Mouse (Mus musculus): ENCODE results near the gene Cnot4. TPM values are rescaled to one million over a fixed set of nuclear protein-coding genes. Genes with fewer than 3 reads are reported as not detected.

The Cnot4 gene
- polyA plus RNA-seq, 1 experiment from 2014 or later: 39.4 TPM

- H3K4me1 ChIP-seq: peaks cover 20% of the 10 kb centered on the region
- 14% methylated on average over 20 of the region's 20 CpGs for WGBS
- peak within 1 kb of the TSS; percentile 41 for H3K4me2 ChIP-seq (replicated peaks)
- H3K9ac ChIP-seq: no peak within 1 kb of the TSS
- no peaks in the 10 kb centered on the region for H3K36me3 ChIP-seq
- no peaks in the 10 kb centered on the region for H3K27me3 ChIP-seq
- peak; percentile 22; the same call in 1 of the 2 replicates for ATAC-seq (ENCODE audit: low FRiP score, low read depth)
- H3K9me3 ChIP-seq: no peaks in the 10 kb centered on the region
- H3K4me3 ChIP-seq: 0 out of 2 replicates have a peak within 1 kb of the TSS, but pooled peaks have one; percentile 2
- no peak within 1 kb of the TSS for H3K27ac ChIP-seq
These were observed 145.3 kb downstream of the Cnot4 start, which contains the start of gene Slc23a4 for GRCm38 (mm10) chr6:34988081-34988761. Slc23a4 (minus strand) TSS chr6:34988404.

DNA sequence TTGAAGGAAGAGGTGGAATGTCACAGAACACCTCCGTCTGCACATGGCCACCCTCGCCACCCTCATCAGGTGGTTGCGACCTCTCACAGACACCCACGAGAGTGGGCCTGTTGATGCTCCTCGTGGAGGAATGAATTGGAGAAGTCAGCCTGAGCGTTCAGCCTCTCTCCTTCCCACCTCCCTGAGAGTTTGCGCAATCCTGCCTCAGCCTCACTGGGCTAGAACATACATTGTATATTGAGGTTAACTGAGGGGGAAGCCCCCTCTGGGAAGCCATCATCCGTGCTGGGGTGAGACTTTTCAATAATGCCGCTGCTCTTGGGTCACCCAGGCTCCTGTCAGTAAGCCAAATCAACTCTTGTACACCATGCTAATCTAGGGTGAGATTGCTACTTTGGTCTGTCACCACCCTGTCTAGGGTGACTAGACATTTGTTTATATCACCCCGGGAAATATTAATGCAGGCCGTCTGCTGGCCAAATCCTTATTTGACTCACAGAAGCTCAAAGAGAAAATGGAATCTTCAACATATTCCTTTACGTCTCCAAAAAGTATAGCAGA, 146.4 kb downstream of the Cnot4 start:
- Histone ChIP-seq H3K27me3 (no peaks in the 10 kb centered on the region), H3K9ac (no peak overlapping the region), H3K9me3 (no peaks in the 10 kb centered on the region), H3K4me2 (replicated peaks) (no peak overlapping the region), H3K4me1 (peaks cover 20% of the 10 kb centered on the region), H3K4me3 (no peak overlapping the region), H3K27ac (no peak overlapping the region), H3K36me3 (no peaks in the 10 kb centered on the region)
- ATAC-seq (ENCODE audit: low FRiP score, low read depth): no peak
- 87% methylated on average over 12 of the region's 12 CpGs for WGBS

DNA sequence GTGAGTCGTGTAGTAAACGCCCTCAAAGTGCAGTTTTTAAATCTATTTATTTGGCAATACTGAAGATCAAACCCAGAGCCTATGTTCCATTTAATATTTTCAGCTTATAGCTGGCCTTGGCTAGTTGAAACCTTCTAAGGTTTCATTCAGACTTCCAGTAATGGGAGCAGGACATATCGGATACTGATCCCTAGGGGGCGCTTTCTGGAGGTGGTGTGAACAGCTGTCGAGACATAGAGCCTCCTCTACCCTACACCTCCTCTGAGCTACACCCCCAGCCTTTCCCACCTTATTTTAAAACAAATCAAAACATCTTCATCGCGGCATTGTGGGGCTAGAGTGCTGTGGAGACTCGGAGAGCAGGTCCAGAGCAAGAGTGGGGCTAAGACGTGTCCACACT, 152.9 kb downstream of the Cnot4 start:
- no peak overlapping the region for H3K27ac ChIP-seq
- H3K27me3 ChIP-seq: no peaks in the 10 kb centered on the region
- H3K4me2 ChIP-seq (replicated peaks): no peak overlapping the region
- H3K36me3 ChIP-seq: no peaks in the 10 kb centered on the region
- H3K9me3 ChIP-seq: no peaks in the 10 kb centered on the region
- WGBS: 60% methylated on average over 9 of the region's 9 CpGs
- no peak overlapping the region for H3K4me3 ChIP-seq
- H3K9ac ChIP-seq: no peak overlapping the region
- H3K4me1 ChIP-seq: peaks cover 6% of the 10 kb centered on the region; the same call in 1 of the 2 replicates
- no peak for ATAC-seq (ENCODE audit: low FRiP score, low read depth)

- Histone ChIP-seq H3K4me3 (no peak overlapping the region), H3K4me2 (replicated peaks) (no peak overlapping the region), H3K9ac (no peak overlapping the region), H3K36me3 (no peaks in the 10 kb centered on the region), H3K4me1 (peaks cover 6% of the 10 kb centered on the region; the same call in 1 of the 2 replicates), H3K9me3 (no peaks in the 10 kb centered on the region), H3K27me3 (no peaks in the 10 kb centered on the region), H3K27ac (no peak overlapping the region)
- WGBS: 67% methylated on average over 3 of the region's 3 CpGs
- no peak for ATAC-seq (ENCODE audit: low FRiP score, low read depth)
These were observed 154.2 kb downstream of the Cnot4 start for GRCm38 (mm10) chr6:34979291-34979690.

Other genes starting within 250 kb of the Cnot4 start
- gene Wdr91, start 222.8 kb downstream of the Cnot4 start, polyA plus RNA-seq (2015; fragmentation: Nextera tagmentation; extraction: Ambion mirVana): 11.3 and 11.5 TPM in 2 replicates
- not detected in 2 replicates for gene Stra8, start 213.6 kb downstream of the Cnot4 start, polyA plus RNA-seq (2015; fragmentation: Nextera tagmentation; extraction: Ambion mirVana)
- gene Slc23a4, start 145.3 kb downstream of the Cnot4 start, polyA plus RNA-seq (2015; fragmentation: Nextera tagmentation; extraction: Ambion mirVana): 0.39 and 0.72 TPM in 2 replicates
- gene Nup205, start 43.7 kb upstream of the Cnot4 start, polyA plus RNA-seq (2015; fragmentation: Nextera tagmentation; extraction: Ambion mirVana): 29.4 and 36.0 TPM in 2 replicates
- gene Slc13a4, start 174.4 kb upstream of the Cnot4 start, polyA plus RNA-seq (2015; fragmentation: Nextera tagmentation; extraction: Ambion mirVana): 0.19 and 0.28 TPM in 2 replicates
- 1.4 and 1.6 TPM in 2 replicates for gene Fam180a, start 192.4 kb upstream of the Cnot4 start, polyA plus RNA-seq (2015; fragmentation: Nextera tagmentation; extraction: Ambion mirVana)